Mouse (Mus musculus): ENCODE data around the gene Gja3. TPM values are rescaled to one million over a fixed set of nuclear protein-coding genes. Genes with fewer than 3 reads are reported as not detected.

The Gja3 gene
- polyA plus RNA-seq (2015; fragmentation: Illumina TruSeq; extraction: RNeasy Lipid Tissue Mini Kit (QIAGEN cat#74804); ENCODE audit: low read depth, low replicate concordance), result 0.25 TPM

DNA sequence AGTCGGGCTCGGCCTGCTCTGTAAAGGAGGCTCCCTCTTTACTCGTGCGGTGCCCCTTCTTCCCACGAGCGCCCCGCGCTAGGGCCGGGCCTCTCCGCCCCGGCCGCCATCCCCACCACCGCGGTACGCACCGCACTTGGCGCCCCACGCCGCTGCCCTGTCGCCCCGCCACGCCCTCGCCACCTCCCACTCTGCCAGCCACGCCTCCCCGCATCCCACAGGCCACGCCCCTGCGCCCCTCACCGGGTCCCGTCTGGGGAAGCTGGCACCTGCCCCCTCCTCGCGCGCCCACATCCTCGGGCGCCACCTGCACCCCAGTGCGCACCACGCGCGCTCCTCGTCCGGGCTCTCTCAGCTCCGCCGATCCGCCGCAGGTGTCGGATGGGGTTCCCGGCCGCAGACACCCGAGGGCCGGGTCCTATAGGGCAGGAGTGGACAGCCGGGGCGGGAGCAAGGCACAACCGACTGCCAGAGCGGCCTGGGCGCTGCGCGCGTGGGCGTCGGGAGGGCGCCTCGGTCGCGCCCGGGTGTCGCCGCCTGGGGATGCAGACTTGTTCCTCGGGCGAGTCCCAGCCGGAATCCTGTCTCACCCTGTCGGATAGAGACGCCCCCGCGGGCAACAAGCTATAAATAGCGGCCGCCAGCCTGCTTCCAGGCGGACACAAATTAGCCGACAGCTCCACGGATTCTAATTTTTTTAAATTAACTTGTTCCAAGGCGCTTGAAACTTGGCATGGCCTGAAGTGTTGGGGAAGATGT is at the start of gene Gja3:
Gene Gja3, minus strand, starts transcription at position 538 of the 759 bp plus-strand sequence.

DNA sequence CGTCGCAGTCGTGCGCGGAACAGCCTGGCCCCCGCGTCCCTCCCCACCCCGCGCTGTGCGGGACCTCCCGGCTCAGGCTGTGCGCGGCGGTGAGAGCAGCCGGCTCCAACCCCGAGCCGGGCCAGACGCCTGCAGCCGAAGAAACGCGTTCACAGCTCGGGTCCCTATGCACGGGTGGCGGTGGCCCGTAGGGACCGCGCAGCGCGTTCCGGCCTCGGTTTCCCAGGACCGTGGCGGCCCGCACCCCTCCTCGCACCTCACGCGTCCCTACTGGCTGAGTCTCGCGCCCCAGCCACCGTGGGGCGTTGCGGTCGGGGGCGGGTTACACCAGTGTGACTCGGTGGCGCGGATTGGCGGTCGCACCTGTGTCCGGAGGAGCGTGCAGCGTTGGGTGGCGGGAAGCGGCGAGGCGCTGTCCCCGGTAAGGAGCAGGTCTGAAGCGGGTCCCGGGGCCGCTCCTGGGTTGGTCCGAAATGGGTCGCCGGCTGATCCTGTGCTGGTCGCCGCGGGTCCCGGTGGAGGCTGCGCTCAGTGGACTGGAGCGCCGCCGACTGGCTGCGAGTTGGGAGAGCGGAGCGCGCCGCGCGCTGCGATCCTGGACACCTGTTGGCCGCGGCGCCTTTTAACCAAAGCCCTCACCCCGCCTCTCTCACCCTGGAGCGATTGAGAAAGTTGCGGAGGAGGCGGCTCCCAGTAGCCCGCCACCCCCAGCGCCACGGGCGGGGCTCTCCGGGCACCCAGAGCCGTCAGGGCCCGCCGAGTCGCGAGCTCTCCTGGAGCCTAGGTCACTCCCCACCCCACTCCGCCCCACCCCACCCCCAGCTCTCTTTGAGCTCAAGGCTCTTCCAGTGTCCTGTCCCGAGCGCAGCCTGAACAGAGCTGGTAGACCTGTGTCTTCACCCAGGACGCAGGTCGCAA is 46.5 kb upstream of the Gja3 start, which contains the start of gene Gjb2:
Gene Gjb2, minus strand, starts transcription at position 597 of the 918 bp plus-strand sequence.

Other genes with a start within 250 kb of the Gja3 start
- gene Zmym5, start 246.4 kb downstream of the Gja3 start, polyA plus RNA-seq (2015; fragmentation: Illumina TruSeq; extraction: RNeasy Lipid Tissue Mini Kit (QIAGEN cat#74804); ENCODE audit: low read depth, low replicate concordance), result 32.1 TPM
- gene Zmym2, start 171.4 kb downstream of the Gja3 start, polyA plus RNA-seq (2015; fragmentation: Illumina TruSeq; extraction: RNeasy Lipid Tissue Mini Kit (QIAGEN cat#74804); ENCODE audit: low read depth, low replicate concordance), result 56.3 TPM
- gene Gjb2, start 46.6 kb upstream of the Gja3 start, polyA plus RNA-seq (2015; fragmentation: Illumina TruSeq; extraction: RNeasy Lipid Tissue Mini Kit (QIAGEN cat#74804); ENCODE audit: low read depth, low replicate concordance), result 9.2 TPM
- 1.7 TPM for gene Gm4491, start 57.8 kb upstream of the Gja3 start, polyA plus RNA-seq (2015; fragmentation: Illumina TruSeq; extraction: RNeasy Lipid Tissue Mini Kit (QIAGEN cat#74804); ENCODE audit: low read depth, low replicate concordance)
- gene Gjb6, start 75.5 kb upstream of the Gja3 start, polyA plus RNA-seq (2015; fragmentation: Illumina TruSeq; extraction: RNeasy Lipid Tissue Mini Kit (QIAGEN cat#74804); ENCODE audit: low read depth, low replicate concordance), result 128 TPM